Mouse (Mus musculus): ENCODE results near the gene Cdk17.

Gene Cdk17

DNA sequence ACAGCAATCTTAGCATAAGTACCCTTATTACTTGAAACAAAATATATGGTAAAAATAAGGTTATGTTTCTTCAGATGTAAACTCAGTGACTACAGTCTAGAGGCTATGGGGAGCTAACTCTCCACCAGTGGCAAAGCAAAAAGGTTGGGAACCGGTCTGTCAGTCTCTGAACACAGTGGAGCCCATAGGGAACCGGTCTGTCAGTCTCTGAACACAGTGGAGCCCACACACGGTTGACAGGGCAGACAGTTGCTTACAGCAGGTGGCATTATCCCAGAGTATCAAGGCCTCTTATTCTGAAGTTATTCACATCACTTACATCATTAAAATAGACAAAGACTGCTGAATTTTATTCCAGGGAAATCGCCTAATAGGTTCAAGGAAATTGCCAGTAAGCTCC, 70.8 kb downstream of the Cdk17 start:
- DNase-seq (ENCODE audit: low spot score): no peak

DNA sequence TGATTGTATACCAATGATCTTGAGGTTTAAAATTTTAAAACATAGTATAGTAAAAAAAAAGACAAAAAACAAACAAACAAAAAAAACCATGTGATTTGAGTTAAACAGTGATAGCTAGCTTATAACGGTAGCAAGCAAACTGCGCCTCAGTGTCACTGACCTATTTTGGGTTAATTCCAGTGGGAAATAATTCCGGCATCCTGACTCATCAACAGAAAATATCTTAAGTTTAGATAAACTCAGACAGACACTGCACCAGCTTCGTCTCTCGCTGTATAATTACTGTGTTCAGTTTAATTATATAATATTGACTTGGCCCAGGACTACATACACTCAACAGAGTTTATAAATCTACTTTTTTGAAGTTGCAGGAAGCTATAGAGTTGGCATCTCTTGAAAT, 71.2 kb downstream of the Cdk17 start:
- no peak for DNase-seq (ENCODE audit: low spot score)

DNA sequence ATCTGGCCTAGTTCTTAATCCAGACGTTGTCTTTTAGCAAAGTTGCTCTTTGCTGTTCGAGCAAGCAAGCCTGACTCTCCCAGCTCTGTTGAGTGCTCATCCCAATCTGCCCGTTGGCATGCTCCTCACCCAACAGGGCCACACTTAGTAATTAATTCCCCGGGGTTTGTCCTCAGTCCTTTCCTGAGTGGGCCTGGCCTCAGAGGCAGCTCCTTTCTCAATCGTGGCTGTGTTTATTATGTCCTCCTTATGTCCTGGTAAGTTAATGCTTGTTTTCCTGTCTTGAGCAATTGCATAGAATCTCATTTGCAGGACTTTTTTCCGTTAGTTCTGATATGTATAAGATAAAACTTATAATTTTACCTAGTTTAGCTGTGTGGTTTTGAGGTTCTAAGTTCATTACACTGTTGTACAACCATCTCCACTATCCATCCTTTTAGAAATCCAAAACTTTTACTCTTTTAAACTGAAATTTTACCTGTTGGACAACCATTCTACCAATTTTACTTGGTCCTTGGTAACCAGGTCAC, 73.1 kb downstream of the Cdk17 start:
- no peak for DNase-seq (ENCODE audit: low spot score)

GRCm38 (mm10) chr10:93234692-93235091, 74.0 kb downstream of the Cdk17 start:
- DNase-seq (ENCODE audit: low spot score): no peak

- DNase-seq (ENCODE audit: low spot score): no peak
Observed at GRCm38 (mm10) chr10:93239201-93239806, 78.6 kb downstream of the Cdk17 start.

GRCm38 (mm10) chr10:93242208-93242607, 81.5 kb downstream of the Cdk17 start:
- DNase-seq (ENCODE audit: low spot score): no peak

GRCm38 (mm10) chr10:93242861-93243260, 82.2 kb downstream of the Cdk17 start:
- DNase-seq (ENCODE audit: low spot score): no peak

GRCm38 (mm10) chr10:93244209-93244705, 83.6 kb downstream of the Cdk17 start:
- no peak for DNase-seq (ENCODE audit: low spot score)

DNA sequence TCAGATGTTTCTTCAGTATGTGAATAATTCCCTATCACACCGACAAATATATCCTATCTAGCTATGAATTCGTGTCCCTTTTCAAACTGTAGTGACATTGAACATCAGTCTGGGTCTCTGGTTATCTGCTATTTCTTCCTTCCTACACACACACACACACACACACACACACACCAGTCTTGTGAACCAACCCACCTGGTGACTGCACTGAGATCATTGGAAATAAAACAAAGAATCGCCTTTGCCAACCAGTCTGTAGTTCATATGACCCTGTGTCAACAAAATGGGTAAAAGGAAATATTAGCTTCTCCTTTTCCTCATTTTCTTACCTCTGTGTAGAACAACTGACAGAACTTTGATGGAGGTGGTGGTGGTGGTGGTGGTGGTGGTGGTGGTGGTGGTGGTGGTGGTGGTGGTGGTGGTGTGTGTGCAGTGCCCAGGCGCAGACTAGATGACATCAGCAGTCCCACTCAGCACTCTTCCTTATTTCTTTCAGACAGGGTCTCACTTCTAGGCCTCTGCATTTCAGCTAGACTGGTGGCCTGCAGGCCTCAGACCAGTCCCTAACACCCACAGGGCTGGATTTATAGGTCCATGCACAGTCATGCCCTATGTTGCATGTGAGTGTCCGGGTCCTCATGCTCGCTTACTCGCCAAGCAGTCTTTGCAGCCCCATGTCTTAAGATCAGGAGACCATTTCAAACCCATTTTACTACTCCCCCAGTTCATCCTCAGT, 85.7 kb downstream of the Cdk17 start:
- DNase-seq (ENCODE audit: low spot score): no peak

DNA sequence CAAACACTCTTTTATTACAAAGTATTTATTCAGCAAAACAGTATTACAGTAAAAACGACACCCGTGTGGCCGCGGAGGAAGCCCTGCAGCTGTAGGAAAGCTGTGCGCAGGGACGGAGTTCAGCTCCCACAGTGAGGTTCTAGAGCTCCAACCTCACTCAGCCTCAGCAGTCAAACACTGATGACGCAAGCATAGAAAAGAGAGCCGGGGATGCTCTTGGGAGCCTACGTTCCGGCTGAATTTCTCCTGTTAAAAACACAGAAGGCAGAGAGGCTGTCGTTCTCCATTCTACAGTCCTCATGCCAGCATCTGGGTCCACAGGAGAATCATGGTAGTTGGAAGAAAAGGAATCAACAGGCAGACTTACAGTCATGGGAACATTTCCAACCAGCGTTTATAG, 86.7 kb downstream of the Cdk17 start:
- no peak for DNase-seq (ENCODE audit: low spot score)

DNA sequence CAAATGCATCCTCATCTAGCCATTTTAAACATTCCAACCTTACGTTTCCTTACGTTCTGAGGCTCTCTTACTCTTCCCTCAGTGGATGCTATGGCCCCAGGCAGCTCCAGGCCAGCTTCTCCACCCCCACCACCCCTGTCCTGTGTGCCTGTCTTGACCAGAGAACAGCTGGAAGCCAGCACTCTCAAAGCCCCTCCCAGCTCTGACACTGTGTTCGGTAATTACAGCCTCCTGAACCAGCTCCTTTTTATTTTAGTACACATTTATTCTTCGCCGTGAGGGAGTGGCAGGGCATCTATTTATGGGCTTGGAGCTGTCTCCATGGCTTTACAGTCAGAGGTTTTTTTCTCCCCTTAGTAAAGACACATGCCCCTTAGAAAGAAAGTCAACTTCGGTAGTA, 87.2 kb downstream of the Cdk17 start:
- no peak for DNase-seq (ENCODE audit: low spot score)

- no peak for DNase-seq (ENCODE audit: low spot score)
Observed at GRCm38 (mm10) chr10:93248416-93248815, 87.7 kb downstream of the Cdk17 start.

- no peak for DNase-seq (ENCODE audit: low spot score)
Observed at GRCm38 (mm10) chr10:93249901-93250300, 89.2 kb downstream of the Cdk17 start.

GRCm38 (mm10) chr10:93250436-93251317, 90.0 kb downstream of the Cdk17 start:
- peak; percentile 85 for DNase-seq (ENCODE audit: low spot score)

- DNase-seq (ENCODE audit: low spot score): no peak
Observed at GRCm38 (mm10) chr10:93251426-93251825, 90.8 kb downstream of the Cdk17 start.

GRCm38 (mm10) chr10:93252661-93253060, 92.0 kb downstream of the Cdk17 start:
- DNase-seq (ENCODE audit: low spot score): no peak

- peak; percentile 41 for DNase-seq (ENCODE audit: low spot score)
Observed at GRCm38 (mm10) chr10:93253156-93253555, 92.5 kb downstream of the Cdk17 start.

DNA sequence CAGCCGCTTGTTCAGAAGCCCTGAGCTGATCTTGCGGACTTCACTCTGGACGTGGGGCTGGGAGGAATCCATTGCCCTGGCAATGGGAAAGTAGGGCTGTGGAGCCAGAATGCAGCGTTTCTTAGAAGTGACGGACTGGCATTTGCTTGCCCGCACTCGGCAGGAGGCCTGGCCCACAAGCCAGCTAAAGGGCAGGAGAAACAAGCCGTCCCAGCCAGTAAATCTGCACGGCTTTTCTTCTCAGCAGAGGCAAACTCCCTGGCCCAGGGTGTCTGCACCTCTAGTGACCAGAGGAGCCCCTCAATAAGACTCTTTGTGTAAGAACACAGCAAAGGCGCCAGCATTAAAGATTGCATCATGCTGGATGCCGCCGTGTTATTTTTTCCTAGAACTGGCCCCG, 94.6 kb downstream of the Cdk17 start:
- DNase-seq (ENCODE audit: low spot score): peak; percentile 42

DNA sequence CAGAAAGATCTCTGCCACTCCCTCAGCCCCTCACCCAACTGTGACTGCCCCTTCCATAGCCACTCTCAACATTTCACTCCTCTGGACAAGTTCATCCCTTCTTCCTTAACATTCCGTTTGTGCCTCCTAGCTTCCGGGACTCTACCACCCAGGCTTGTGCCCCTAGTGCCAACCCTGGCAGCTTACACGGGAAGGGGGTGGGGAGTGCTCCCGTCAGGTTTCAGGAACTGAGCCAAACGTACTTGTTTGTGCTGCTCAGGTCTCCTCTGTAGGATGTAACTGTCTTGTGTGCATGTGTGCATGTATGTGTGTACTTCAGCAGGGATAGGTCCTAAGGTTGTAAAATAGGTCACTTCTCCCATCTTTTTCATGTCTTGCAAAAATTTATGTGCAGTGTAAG, 99.2 kb downstream of the Cdk17 start:
- DNase-seq (ENCODE audit: low spot score): no peak

DNA sequence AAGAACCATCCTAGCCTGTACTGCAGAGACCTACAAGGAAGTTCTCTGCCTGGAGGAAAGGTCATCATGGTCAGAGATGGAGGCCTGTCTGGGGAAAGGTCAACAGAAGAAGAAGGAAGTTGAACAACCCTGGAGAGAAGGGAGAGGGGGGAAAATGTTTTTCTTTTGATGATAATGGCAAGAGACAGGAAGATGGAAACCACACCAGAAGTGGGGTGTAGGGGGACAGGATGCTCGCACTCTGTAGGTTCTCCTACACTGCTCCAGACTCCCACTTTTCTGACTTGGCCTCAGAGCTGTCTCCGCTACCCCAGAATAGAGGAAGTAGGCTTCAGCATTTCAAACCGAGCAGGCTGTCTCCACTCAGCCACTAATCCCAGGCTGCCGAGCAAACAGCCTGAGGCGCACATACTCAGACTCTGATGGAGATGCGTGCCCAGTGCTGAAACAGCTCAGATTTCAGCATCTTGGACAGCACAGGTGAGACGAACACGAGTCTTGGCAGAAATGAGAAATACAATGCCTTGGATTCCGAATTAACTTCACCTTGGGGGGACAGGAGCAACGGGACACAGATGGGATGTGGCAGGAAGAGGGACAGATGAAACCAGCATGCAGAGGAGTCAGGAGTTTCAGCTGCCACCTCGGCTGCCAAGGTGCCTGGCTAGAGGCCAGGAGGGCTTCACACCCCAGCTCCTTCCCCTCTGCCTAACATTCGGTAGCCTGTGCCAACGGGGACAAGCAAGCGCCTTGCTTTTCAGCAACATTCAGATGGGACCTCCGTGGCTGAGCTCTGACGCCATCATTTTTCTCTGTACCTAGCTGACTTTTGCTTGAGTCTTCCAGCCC, 100.7 kb downstream of the Cdk17 start:
- DNase-seq (ENCODE audit: low spot score): peak; percentile 52

- no peak for DNase-seq (ENCODE audit: low spot score)
Observed at GRCm38 (mm10) chr10:93261981-93262499, 101.4 kb downstream of the Cdk17 start.

Data from MN1 (cell line).